Mouse (Mus musculus): ENCODE data around the gene Egfr. TPM values are rescaled to one million over a fixed set of nuclear protein-coding genes. Genes with fewer than 3 reads are reported as not detected.

Egfr gene
- polyA plus RNA-seq, 1 experiment from 2014 or later: 1.3 TPM

DNA sequence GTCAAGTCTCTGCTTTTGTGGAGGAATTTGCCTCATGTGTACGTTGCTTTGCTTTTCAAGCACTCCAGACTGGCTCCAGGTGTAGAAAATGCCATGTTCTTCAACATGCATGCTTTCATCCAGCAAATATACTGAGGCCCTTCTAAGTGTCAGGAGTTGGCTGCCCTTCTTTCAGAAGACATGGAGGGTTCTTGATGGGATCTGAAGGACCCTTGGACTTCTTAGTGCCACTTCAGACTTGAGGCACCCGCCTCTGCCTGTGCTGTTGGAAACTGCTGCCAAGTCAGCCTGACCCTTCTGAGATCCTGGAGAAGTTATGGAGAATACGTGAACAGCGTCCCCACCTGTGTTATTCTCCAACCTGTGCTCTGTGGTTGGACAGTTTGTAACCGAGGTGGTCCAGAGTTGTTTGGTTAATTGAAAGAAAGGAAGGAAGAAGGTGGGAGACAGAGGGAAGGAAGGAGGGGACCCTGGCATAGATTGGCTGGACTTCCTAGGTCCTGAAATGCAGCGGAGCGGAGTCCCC lies 483 bp upstream of the Egfr start:
- Histone ChIP-seq H3K27ac (ENCODE audit: low read length) (no peak overlapping the region), H3K4me2 (ENCODE audit: low read depth, low read length) (peak overlapping the region; percentile 59), H3K9me3 (replicated peaks; ENCODE audit: control insufficient read depth, low read length) (no peaks in the 10 kb centered on the region), H3K36me3 (ENCODE audit: control insufficient read depth, insufficient read depth) (no peaks in the 10 kb centered on the region), H3K4me1 (ENCODE audit: control insufficient read depth, low read depth, low read length) (no peaks in the 10 kb centered on the region), H3K4me3 (ENCODE audit: low read depth, low read length) (peak overlapping the region; percentile 59), H3K9ac (ENCODE audit: low read depth, low read length) (no peak overlapping the region), H3K27me3 (ENCODE audit: control insufficient read depth, insufficient read depth, low read depth, low read length) (peaks cover 21% of the 10 kb centered on the region)
- WGBS (ENCODE audit: insufficient replicate concordance): 24% methylated on average over 7 of the region's 7 CpGs
- ATAC-seq (ENCODE audit: low read depth): no peak

DNA sequence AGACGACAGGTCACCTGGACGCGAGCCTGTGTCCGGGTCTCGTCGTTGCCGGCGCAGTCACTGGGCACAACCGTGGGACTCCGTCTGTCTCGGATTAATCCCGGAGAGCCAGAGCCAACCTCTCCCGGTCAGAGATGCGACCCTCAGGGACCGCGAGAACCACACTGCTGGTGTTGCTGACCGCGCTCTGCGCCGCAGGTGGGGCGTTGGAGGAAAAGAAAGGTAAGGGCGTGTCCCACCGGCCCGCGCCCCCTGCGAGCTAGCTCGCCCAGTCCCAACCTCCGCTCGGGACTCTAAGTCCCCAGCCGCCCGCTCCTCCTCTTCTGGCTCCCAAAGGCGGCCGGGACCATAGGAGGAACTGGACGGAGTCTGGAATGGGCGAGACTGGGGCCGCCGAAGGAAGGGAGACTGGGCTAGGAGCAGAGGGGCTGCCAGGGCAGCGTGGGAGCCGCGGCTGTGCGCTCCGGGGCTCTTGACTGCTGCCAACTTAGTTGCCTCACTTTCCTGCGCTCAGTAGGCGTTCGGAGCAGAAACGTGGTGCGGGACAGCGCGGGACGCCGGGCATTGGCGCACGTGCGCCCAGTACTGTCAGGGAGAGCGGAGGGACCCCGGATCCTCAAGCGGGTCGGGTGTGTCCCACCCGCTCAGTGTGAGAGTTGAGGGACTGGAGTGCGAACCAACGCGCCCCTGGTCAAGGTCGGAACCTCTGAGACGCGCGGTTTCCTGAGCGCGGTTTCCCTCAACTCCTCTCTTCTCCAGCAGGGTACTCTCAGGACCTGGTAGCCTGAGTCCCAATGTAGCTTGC lies 548 bp downstream of the Egfr start:
- Histone ChIP-seq H3K4me2 (ENCODE audit: low read depth, low read length) (peak overlapping the region; percentile 59), H3K4me3 (ENCODE audit: low read depth, low read length) (peak overlapping the region; percentile 59), H3K9me3 (replicated peaks; ENCODE audit: control insufficient read depth, low read length) (no peaks in the 10 kb centered on the region), H3K36me3 (ENCODE audit: control insufficient read depth, insufficient read depth) (no peaks in the 10 kb centered on the region), H3K27ac (ENCODE audit: low read length) (no peak overlapping the region), H3K9ac (ENCODE audit: low read depth, low read length) (peak overlapping the region; percentile 43), H3K4me1 (ENCODE audit: control insufficient read depth, low read depth, low read length) (no peaks in the 10 kb centered on the region), H3K27me3 (ENCODE audit: control insufficient read depth, insufficient read depth, low read depth, low read length) (peaks cover 21% of the 10 kb centered on the region)
- under 1% methylated on average over 68 of the region's 68 CpGs for WGBS (ENCODE audit: insufficient replicate concordance)
- peak; percentile 45 for ATAC-seq (ENCODE audit: low read depth)

DNA sequence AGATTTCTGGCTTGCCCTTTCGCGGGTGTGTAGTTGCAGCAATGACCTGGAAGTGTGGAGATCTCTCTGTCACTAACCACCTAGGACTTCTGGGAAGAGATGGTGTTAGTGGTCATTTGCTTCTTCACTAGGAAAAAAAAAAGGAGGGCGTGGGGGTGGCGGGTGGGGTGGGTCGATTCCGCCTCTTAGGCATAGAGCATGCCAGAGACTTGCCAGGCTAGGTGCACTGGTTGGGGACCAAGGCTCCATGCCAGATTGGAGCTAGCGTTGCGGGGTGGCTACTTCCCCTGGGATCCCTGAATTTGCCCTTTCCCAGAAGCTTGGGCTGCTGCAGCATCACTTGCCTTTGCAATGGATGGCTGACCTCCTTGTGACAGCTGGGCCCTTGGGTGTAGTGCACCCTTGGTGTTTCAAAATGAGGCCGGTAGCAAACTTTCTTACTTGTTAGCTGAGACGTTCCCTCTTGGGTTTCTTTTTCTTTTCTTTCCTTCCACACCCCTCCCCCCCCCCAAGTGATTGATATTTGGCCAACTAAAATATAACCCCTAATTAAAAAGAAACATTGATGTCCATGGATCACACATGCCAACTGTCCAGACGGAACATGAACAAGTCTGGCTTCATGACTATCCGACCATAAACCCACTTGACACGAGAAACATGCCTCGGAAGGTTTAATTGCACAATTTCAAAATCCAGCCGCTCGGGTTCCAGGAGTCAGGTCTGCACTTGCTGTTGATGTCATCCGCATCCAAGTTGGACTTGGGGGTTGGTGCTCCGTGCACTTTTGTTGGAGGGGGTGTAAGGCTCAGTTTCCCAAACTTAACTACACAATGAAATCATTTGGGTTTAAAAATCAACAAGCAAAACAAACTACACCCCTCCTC lies 1.4 kb downstream of the Egfr start:
- no peaks in the 10 kb centered on the region for H3K36me3 ChIP-seq (ENCODE audit: control insufficient read depth, insufficient read depth)
- H3K4me2 ChIP-seq (ENCODE audit: low read depth, low read length): peak overlapping the region; percentile 59
- H3K27ac ChIP-seq (ENCODE audit: low read length): no peak overlapping the region
- no peak for ATAC-seq (ENCODE audit: low read depth)
- peak overlapping the region; percentile 59 for H3K4me3 ChIP-seq (ENCODE audit: low read depth, low read length)
- WGBS (ENCODE audit: insufficient replicate concordance): 27% methylated on average over 18 of the region's 18 CpGs
- no peaks in the 10 kb centered on the region for H3K4me1 ChIP-seq (ENCODE audit: control insufficient read depth, low read depth, low read length)
- no peaks in the 10 kb centered on the region for H3K9me3 ChIP-seq (replicated peaks; ENCODE audit: control insufficient read depth, low read length)
- peaks cover 21% of the 10 kb centered on the region for H3K27me3 ChIP-seq (ENCODE audit: control insufficient read depth, insufficient read depth, low read depth, low read length)
- H3K9ac ChIP-seq (ENCODE audit: low read depth, low read length): no peak overlapping the region

DNA sequence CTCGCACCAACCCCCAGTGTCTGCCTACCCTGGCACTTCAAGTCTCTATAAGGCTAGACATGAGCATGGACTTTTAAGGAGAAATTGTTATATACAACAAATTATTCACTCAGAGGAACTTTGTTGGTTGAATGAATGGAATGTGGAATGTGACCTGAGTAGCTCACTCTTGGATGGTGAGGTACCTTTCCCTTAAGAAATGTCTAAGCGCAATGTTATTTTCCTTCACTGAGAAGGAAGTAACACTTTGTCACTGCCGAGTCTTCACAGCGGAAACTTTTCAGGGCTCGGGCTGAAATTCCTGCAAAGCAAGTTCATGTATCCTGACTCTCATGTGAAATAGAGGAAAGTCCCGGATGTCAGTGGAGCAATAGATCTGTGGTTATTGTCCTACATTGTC lies 7.9 kb downstream of the Egfr start:
- H3K27ac ChIP-seq (ENCODE audit: low read length): no peak overlapping the region
- no peak for ATAC-seq (ENCODE audit: low read depth)
- 68% methylated on average over 6 of the region's 6 CpGs for WGBS (ENCODE audit: insufficient replicate concordance)
- no peaks in the 10 kb centered on the region for H3K9me3 ChIP-seq (replicated peaks; ENCODE audit: control insufficient read depth, low read length)
- H3K9ac ChIP-seq (ENCODE audit: low read depth, low read length): no peak overlapping the region
- H3K4me3 ChIP-seq (ENCODE audit: low read depth, low read length): no peak overlapping the region
- H3K27me3 ChIP-seq (ENCODE audit: control insufficient read depth, insufficient read depth, low read depth, low read length): no peaks in the 10 kb centered on the region
- H3K4me2 ChIP-seq (ENCODE audit: low read depth, low read length): no peak overlapping the region
- H3K36me3 ChIP-seq (ENCODE audit: control insufficient read depth, insufficient read depth): no peaks in the 10 kb centered on the region
- no peaks in the 10 kb centered on the region for H3K4me1 ChIP-seq (ENCODE audit: control insufficient read depth, low read depth, low read length)

DNA sequence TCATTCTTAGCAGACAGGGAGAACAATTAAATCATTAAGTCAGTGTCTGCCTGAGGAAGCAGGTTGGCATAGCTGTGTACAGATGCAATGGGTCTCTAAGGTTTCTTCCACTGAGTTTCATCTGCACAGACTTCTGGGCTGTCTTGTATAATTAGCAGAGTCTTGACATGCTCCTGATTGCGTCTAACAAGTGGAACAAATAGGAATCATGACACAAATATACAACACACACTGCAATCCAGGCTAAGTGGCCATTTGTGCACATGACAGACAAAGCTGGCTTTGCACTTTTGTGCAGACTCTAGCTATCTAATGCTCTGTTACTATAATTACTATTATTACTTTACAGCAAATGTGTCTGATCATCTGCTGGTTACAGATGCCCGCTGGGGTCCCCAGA lies 9.2 kb downstream of the Egfr start:
- Histone ChIP-seq H3K9ac (ENCODE audit: low read depth, low read length) (no peak overlapping the region), H3K27ac (ENCODE audit: low read length) (no peak overlapping the region), H3K4me1 (ENCODE audit: control insufficient read depth, low read depth, low read length) (no peaks in the 10 kb centered on the region), H3K27me3 (ENCODE audit: control insufficient read depth, insufficient read depth, low read depth, low read length) (no peaks in the 10 kb centered on the region), H3K4me2 (ENCODE audit: low read depth, low read length) (no peak overlapping the region), H3K9me3 (replicated peaks; ENCODE audit: control insufficient read depth, low read length) (no peaks in the 10 kb centered on the region), H3K4me3 (ENCODE audit: low read depth, low read length) (no peak overlapping the region), H3K36me3 (ENCODE audit: control insufficient read depth, insufficient read depth) (no peaks in the 10 kb centered on the region)
- WGBS (ENCODE audit: insufficient replicate concordance): 60% methylated on average over 2 of the region's 2 CpGs
- no peak for ATAC-seq (ENCODE audit: low read depth)

DNA sequence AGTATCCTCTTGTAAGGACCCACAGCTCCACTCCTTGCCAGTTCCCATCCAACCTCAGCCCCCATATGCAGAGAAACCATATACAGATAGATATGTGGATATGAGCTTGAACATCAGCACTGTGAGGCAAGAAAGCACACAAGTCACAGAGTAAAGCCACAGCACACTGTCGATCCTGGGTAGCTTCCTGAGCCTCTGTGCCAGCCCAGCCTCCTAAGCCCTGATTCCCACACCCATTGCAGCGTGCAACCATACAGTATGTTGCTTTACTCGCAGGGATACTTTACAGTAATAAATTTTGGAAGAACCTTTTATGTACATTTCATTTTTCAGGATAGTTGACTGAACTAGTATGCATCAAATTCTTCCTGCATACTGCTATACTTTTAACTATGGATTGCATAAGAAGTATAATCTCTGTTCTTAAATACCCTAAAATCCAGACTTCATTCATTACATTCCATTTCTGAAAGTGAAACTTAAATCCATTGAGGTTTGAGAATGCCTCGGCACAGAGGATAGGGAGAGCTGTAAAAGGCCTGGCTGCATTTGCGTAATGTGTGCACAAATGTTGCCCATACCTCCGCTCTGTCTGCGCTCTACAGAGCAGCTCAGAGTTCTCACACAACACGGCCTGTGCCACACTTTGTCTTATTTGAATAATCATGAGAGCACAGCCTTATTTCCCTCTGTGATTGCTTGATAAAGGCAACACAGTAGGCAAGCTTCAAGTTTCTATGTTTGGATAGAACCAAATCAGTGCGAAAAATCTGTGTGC lies 14.2 kb downstream of the Egfr start:
- no peaks in the 10 kb centered on the region; the same call in 1 of the 2 replicates for H3K4me1 ChIP-seq (ENCODE audit: control insufficient read depth, low read depth, low read length)
- no peak overlapping the region for H3K4me3 ChIP-seq (ENCODE audit: low read depth, low read length)
- WGBS (ENCODE audit: insufficient replicate concordance): 57% methylated on average over 9 of the region's 9 CpGs
- H3K4me2 ChIP-seq (ENCODE audit: low read depth, low read length): no peak overlapping the region
- no peak overlapping the region for H3K27ac ChIP-seq (ENCODE audit: low read length)
- no peak overlapping the region for H3K9ac ChIP-seq (ENCODE audit: low read depth, low read length)
- no peaks in the 10 kb centered on the region for H3K9me3 ChIP-seq (replicated peaks; ENCODE audit: control insufficient read depth, low read length)
- no peaks in the 10 kb centered on the region for H3K27me3 ChIP-seq (ENCODE audit: control insufficient read depth, insufficient read depth, low read depth, low read length)
- ATAC-seq (ENCODE audit: low read depth): no peak
- H3K36me3 ChIP-seq (ENCODE audit: control insufficient read depth, insufficient read depth): no peaks in the 10 kb centered on the region

DNA sequence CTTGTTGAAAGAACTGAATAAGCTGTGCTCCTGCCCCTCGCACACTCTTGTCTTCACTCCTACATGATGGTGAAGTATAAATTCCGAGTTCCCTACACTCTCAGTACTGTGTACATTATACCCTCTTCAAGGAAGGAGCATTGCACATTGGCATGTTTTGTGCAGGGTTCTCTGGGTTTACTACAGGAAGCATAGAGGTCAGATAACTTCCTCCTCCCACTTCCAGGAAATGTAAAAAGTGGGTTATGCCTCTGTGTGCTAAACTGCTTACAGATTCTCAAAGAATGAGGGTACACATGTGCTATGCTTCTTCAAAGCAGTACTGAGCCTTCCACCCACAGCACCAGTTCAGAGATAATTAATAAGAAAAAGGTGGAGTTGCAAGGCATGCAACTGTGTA lies 16.0 kb downstream of the Egfr start:
- no peaks in the 10 kb centered on the region for H3K36me3 ChIP-seq (ENCODE audit: control insufficient read depth, insufficient read depth)
- no peak overlapping the region for H3K27ac ChIP-seq (ENCODE audit: low read length)
- H3K9ac ChIP-seq (ENCODE audit: low read depth, low read length): no peak overlapping the region
- 38% methylated on average over 2 of the region's 2 CpGs for WGBS (ENCODE audit: insufficient replicate concordance)
- no peaks in the 10 kb centered on the region for H3K27me3 ChIP-seq (ENCODE audit: control insufficient read depth, insufficient read depth, low read depth, low read length)
- ATAC-seq (ENCODE audit: low read depth): no peak
- H3K4me3 ChIP-seq (ENCODE audit: low read depth, low read length): no peak overlapping the region
- no peak overlapping the region for H3K4me2 ChIP-seq (ENCODE audit: low read depth, low read length)
- H3K4me1 ChIP-seq (ENCODE audit: control insufficient read depth, low read depth, low read length): no peaks in the 10 kb centered on the region; the same call in 1 of the 2 replicates
- H3K9me3 ChIP-seq (replicated peaks; ENCODE audit: control insufficient read depth, low read length): no peaks in the 10 kb centered on the region

DNA sequence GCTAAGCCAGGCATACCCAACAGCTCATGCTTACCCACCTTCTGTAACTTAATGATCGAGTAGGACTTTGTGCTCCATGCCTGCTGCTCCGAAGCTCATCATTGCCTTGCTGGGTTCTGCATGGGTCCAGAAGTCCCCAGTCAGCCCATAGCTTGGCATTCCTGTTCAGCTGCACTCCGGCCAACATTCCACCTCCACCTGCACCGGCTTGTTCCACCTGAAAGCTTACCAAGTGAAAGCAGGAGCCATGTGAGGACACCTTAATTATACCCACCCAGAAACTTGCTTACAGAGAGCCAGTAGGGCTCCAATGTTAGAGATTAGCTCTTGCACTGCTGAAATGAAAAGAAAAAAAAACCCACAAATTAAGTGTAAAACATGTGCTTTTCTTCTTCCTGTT lies 17.3 kb downstream of the Egfr start:
- H3K27me3 ChIP-seq (ENCODE audit: control insufficient read depth, insufficient read depth, low read depth, low read length): no peaks in the 10 kb centered on the region
- no peaks in the 10 kb centered on the region for H3K9me3 ChIP-seq (replicated peaks; ENCODE audit: control insufficient read depth, low read length)
- H3K4me2 ChIP-seq (ENCODE audit: low read depth, low read length): no peak overlapping the region
- 62% methylated on average over 4 of the region's 4 CpGs for WGBS (ENCODE audit: insufficient replicate concordance)
- H3K4me3 ChIP-seq (ENCODE audit: low read depth, low read length): no peak overlapping the region
- no peak for ATAC-seq (ENCODE audit: low read depth)
- no peaks in the 10 kb centered on the region; the same call in 1 of the 2 replicates for H3K4me1 ChIP-seq (ENCODE audit: control insufficient read depth, low read depth, low read length)
- H3K27ac ChIP-seq (ENCODE audit: low read length): no peak overlapping the region
- H3K36me3 ChIP-seq (ENCODE audit: control insufficient read depth, insufficient read depth): no peaks in the 10 kb centered on the region
- H3K9ac ChIP-seq (ENCODE audit: low read depth, low read length): no peak overlapping the region
